Mouse (Mus musculus): ENCODE results near the gene Pde2a. TPM values are rescaled to one million over a fixed set of nuclear protein-coding genes. Genes with fewer than 3 reads are reported as not detected.

The Pde2a gene
- polyA plus RNA-seq, 1 experiment, result not detected

DNA sequence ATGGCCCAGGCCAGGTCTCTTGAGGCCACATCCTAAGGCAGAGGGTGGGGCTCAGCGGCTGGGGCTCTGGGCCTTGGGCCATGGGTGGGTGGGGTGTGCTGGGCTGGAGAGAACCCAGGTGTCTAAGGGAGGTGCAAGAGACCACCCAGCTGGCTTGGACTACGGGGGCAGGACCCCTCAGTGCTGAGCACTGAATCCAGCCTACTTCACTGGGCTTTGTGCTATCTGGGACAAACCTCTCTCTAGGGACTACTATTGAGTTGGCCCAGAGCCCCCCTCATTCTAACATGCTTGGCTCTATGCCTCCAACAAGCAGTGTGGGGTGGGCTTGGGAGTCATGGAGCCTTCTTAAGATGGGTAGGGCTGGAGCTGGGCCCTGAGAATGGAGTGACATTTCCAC, 26.0 kb upstream of the Pde2a start:
- Histone ChIP-seq H3K27ac (ENCODE audit: insufficient read depth, low read length) (no peak overlapping the region), H3K4me1 (ENCODE audit: control insufficient read depth, insufficient read depth, low read length) (peaks cover 6% of the 10 kb centered on the region; the same call in 1 of the 2 replicates), H3K4me3 (ENCODE audit: insufficient read depth, low read length) (peak overlapping the region; percentile 66)
- TF ChIP-seq CTCF (IDR thresholded peaks at IDR 0.05; ENCODE audit: borderline replicate concordance, insufficient read depth, low read length), result no peak
- TF ChIP-seq POLR2A (IDR thresholded peaks at IDR 0.05; ENCODE audit: low read depth, low read length), result no peak

DNA sequence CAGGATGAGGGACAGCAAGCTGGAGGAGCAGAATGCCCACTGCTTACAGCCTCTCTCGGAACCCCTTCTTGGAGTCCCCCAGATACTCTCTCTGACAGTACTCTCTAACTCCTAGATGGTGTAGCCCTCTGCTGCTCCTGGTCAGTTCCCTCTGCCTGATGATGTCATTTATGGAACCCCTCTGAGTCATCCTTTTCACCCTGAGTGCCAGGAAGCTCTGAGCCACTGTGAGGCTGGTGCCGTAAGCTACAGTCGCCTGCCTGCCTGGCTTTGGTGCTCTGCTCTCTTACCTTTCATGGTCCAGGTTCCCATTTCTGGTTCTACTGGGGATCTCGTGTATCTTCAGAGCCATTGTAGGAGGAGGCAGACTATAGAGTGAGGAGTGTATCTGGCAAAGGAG, 24.3 kb upstream of the Pde2a start:
- H3K27ac ChIP-seq (ENCODE audit: insufficient read depth, low read length), result no peak overlapping the region
- peaks cover 6% of the 10 kb centered on the region; the same call in 1 of the 2 replicates for H3K4me1 ChIP-seq (ENCODE audit: control insufficient read depth, insufficient read depth, low read length)
- H3K4me3 ChIP-seq (ENCODE audit: insufficient read depth, low read length), result no peak overlapping the region
- TF ChIP-seq POLR2A (IDR thresholded peaks at IDR 0.05; ENCODE audit: low read depth, low read length) (no peak), CTCF (IDR thresholded peaks at IDR 0.05; ENCODE audit: borderline replicate concordance, insufficient read depth, low read length) (no peak)

DNA sequence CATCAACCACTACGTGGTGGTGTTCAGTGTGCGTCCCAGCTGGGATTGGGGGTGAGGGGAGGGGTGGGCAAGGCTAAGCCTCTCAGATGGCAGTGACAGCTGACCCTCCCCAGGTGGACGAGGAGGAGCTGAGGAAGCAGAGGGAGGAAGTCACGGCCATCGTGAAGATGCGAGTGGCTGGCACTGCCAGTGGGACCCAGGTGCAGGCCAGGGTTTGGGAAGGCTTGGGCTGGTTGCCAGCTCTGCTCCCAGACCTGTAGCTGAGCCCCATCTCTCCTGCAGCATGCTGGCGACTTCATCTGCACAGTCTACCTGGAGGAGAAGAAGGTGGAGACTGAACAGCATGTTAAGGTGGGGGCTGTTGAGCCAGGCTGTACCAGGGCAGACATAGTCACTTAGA, 20.0 kb upstream of the Pde2a start:
- no peak for TF ChIP-seq CTCF (IDR thresholded peaks at IDR 0.05; ENCODE audit: borderline replicate concordance, insufficient read depth, low read length)
- no peak for TF ChIP-seq POLR2A (IDR thresholded peaks at IDR 0.05; ENCODE audit: low read depth, low read length)

DNA sequence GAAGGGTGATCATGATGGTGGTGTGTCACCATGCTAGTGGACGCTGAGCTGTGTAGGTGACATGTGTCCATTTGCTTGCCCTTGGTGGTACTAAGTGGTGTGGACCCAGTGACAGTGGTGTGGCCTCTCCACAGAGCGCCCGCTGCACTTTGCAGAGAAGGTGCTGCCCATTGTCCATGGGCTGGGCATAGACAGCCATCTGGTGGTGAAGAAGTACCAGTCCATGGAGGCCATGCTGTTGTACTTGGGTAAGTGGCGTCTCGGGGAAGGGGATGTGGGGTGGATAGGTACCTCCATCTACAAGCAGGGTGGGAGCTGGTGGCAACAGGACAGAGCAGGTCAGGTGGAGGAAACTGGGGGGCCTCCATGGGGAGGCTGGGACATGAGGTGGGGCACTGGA, 17.7 kb upstream of the Pde2a start:
- Histone ChIP-seq H3K4me3 (ENCODE audit: insufficient read depth, low read length) (no peak overlapping the region), H3K27ac (ENCODE audit: insufficient read depth, low read length) (no peak overlapping the region), H3K4me1 (ENCODE audit: control insufficient read depth, insufficient read depth, low read length) (no peaks in the 10 kb centered on the region)
- TF ChIP-seq POLR2A (IDR thresholded peaks at IDR 0.05; ENCODE audit: low read depth, low read length), result no peak
- 0 out of 2 replicates have a peak, but pooled peaks have one; percentile 15 for TF ChIP-seq CTCF (IDR thresholded peaks at IDR 0.05; ENCODE audit: borderline replicate concordance, insufficient read depth, low read length)

More for the DNA sequence above, 20.0 kb upstream of the Pde2a start:
- Histone ChIP-seq H3K27ac (ENCODE audit: insufficient read depth, low read length) (no peak overlapping the region), H3K4me1 (ENCODE audit: control insufficient read depth, insufficient read depth, low read length) (no peaks in the 10 kb centered on the region), H3K4me3 (ENCODE audit: insufficient read depth, low read length) (no peak overlapping the region)

GRCm38 (mm10) chr7:101410267-101410936, 11.1 kb upstream of the Pde2a start, which contains the start of gene Gm45837:
Gene Gm45837 (plus strand): TSS chr7:101410886.
- Histone ChIP-seq H3K27ac (ENCODE audit: insufficient read depth, low read length) (no peak within 1 kb of the TSS), H3K4me3 (ENCODE audit: insufficient read depth, low read length) (no peak within 1 kb of the TSS), H3K4me1 (ENCODE audit: control insufficient read depth, insufficient read depth, low read length) (peaks cover 3% of the 10 kb centered on the region; the same call in 1 of the 2 replicates)
- TF ChIP-seq POLR2A (IDR thresholded peaks at IDR 0.05; ENCODE audit: low read depth, low read length) (no peak), CTCF (IDR thresholded peaks at IDR 0.05; ENCODE audit: borderline replicate concordance, insufficient read depth, low read length) (no peak)

DNA sequence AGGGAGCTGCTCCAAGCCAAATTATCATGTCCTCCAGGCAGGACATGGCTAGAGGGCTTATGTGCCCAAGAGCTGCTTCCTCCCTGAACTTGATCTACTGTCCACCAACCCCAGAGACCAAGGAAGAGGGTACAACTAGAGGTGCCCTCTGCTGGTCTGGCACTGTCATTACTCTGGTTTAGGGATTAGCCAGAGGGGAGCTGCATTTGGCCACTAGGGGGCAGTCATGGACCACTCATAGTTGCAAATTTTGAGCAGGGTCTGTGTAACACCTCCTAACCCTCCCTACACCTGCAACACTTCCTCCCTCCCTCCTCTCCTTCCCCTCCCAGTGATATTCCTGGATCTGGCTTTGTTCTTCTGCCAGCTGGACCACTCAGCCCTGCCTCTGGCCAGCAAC, 8.7 kb upstream of the Pde2a start:
- Histone ChIP-seq H3K27ac (ENCODE audit: insufficient read depth, low read length) (no peak overlapping the region), H3K4me1 (ENCODE audit: control insufficient read depth, insufficient read depth, low read length) (peaks cover 3% of the 10 kb centered on the region; the same call in 1 of the 2 replicates), H3K4me3 (ENCODE audit: insufficient read depth, low read length) (no peak overlapping the region)
- no peak for TF ChIP-seq POLR2A (IDR thresholded peaks at IDR 0.05; ENCODE audit: low read depth, low read length)
- peak; percentile 85 for TF ChIP-seq CTCF (IDR thresholded peaks at IDR 0.05; ENCODE audit: borderline replicate concordance, insufficient read depth, low read length)

DNA sequence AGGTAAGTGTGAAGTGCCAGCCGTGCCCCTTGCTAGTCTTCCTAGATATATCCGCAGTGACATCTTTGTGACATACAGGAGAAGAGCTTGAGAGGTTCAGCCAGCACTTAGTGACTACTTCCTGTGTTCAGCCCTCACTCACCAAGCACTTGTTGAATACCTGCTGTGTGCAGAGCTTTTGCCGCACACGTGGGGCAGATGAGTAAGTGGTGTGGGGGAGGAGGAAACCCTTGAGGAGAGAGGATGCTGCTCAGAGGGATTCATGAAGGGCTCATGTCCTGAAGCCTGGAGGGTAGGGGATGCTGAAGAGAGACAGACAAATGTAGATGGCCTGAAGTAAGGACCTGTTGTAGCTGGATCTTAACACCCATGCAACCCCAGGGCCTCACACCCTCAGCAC, 7.3 kb upstream of the Pde2a start:
- TF ChIP-seq POLR2A (IDR thresholded peaks at IDR 0.05; ENCODE audit: low read depth, low read length) (no peak), CTCF (IDR thresholded peaks at IDR 0.05; ENCODE audit: borderline replicate concordance, insufficient read depth, low read length) (no peak)
- no peak overlapping the region for H3K4me3 ChIP-seq (ENCODE audit: insufficient read depth, low read length)
- no peak overlapping the region for H3K27ac ChIP-seq (ENCODE audit: insufficient read depth, low read length)
- peaks cover 3% of the 10 kb centered on the region; the same call in 1 of the 2 replicates for H3K4me1 ChIP-seq (ENCODE audit: control insufficient read depth, insufficient read depth, low read length)

DNA sequence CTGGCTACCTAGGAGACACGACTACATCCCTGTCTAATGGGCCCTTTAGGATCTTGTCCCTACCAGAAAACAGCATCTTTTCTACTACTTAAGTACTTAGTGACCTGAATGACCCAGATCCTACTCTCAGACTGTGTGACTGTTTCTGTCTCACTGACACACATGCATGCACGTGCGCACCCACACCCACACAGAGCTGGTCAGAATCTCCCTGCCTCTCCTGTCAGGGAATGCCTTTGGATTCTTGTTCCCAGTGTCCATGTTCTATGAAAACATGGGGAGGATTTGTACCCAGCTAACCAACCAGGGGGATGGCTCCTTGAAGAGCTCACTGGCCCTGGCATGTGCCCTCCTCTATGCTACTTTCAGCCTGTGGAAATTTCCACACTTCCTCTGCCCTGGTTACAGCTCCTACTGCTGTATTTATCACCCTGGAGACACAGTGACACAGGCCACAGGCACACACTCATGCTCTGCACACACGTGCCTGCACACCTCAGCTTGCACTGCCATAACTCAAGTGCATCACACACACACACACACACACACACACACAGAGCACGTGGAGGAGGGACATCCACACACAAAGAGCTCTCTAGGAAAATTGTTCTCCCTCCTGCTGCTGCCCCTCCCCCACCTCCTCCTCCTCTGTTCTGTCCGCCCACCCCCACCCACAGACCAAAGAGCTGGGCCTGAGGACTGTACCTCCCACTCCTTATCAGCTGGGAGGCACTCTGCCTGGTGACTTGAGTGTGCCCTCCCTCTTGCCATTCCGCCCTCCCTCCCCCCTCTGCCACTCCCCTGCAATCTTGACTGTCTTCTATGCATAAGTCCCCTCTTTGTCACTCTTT, 6.6 kb upstream of the Pde2a start:
- H3K27ac ChIP-seq (ENCODE audit: insufficient read depth, low read length), result no peak overlapping the region
- no peak for TF ChIP-seq POLR2A (IDR thresholded peaks at IDR 0.05; ENCODE audit: low read depth, low read length)
- TF ChIP-seq CTCF (IDR thresholded peaks at IDR 0.05; ENCODE audit: borderline replicate concordance, insufficient read depth, low read length), result no peak

GRCm38 (mm10) chr7:101415512-101416100, 5.9 kb upstream of the Pde2a start:
- TF ChIP-seq CTCF (IDR thresholded peaks at IDR 0.05; ENCODE audit: borderline replicate concordance, insufficient read depth, low read length) (no peak), POLR2A (IDR thresholded peaks at IDR 0.05; ENCODE audit: low read depth, low read length) (no peak)
- Histone ChIP-seq H3K4me1 (ENCODE audit: control insufficient read depth, insufficient read depth, low read length) (peaks cover 3% of the 10 kb centered on the region; the same call in 1 of the 2 replicates), H3K4me3 (ENCODE audit: insufficient read depth, low read length) (no peak overlapping the region), H3K27ac (ENCODE audit: insufficient read depth, low read length) (no peak overlapping the region)

More for the DNA sequence above, 6.6 kb upstream of the Pde2a start:
- Histone ChIP-seq H3K4me1 (ENCODE audit: control insufficient read depth, insufficient read depth, low read length) (peaks cover 3% of the 10 kb centered on the region; the same call in 1 of the 2 replicates), H3K4me3 (ENCODE audit: insufficient read depth, low read length) (no peak overlapping the region)
